Mouse (Mus musculus) hindbrain, embryonic 14.5 days (tissue): ENCODE data around the gene Grhl3. TPM values are rescaled to one million over a fixed set of nuclear protein-coding genes. Genes with fewer than 3 reads are reported as not detected.

Experiments
- ATAC-seq: fragments of 200-750 bp; cut with Nextera tagmentation; 2 replicates; pipeline ENCODE4 v1.8.0; 2017; ENCODE audit warnings: moderate number of reproducible peaks, mild to moderate bottlenecking, moderate TSS enrichment, moderate library complexity; ENCODE audit not compliant: low FRiP score
- DNase-seq: peaks from one replicate; pipeline ENCODE4 v3.0.0-alpha.2; 2015; ENCODE audit warnings: low spot score
- H3K27ac ChIP-seq: fragments of 300-500 bp; sonication (generic); 2 replicates; pipeline ENCODE4 v1.5.1; 2014; ENCODE audit warnings: mild to moderate bottlenecking, moderate library complexity
- H3K27me3 ChIP-seq: fragments of 300-500 bp; sonication (generic); 2 replicates; pipeline ENCODE4 v1.6.1; 2014; ENCODE audit warnings: mild to moderate bottlenecking, low read length, mixed read lengths; ENCODE audit not compliant: control insufficient read depth, insufficient read depth
- H3K36me3 ChIP-seq: fragments of 300-500 bp; sonication (generic); replicated peaks from 2 replicates; pipeline ENCODE4 v1.6.1; 2014; ENCODE audit not compliant: control insufficient read depth, insufficient read depth
- H3K4me1 ChIP-seq: fragments of 300-500 bp; sonication (generic); replicated peaks from 2 replicates; pipeline ENCODE4 v1.6.1; 2014; ENCODE audit warnings: antibody characterized with exemption, low read length, mixed read lengths; ENCODE audit not compliant: control insufficient read depth, insufficient read depth
- H3K4me2 ChIP-seq: fragments of 300-500 bp; sonication (generic); replicated peaks from 2 replicates; pipeline ENCODE4 v1.6.1; 2014; ENCODE audit warnings: mild to moderate bottlenecking, moderate library complexity
- H3K4me3 ChIP-seq: fragments of 300-500 bp; sonication (generic); replicated peaks from 2 replicates; pipeline ENCODE4 v1.5.1; 2014; ENCODE audit warnings: mild to moderate bottlenecking, low read length
- H3K9ac ChIP-seq: fragments of 300-500 bp; sonication (generic); 2 replicates; pipeline ENCODE4 v1.6.1; 2014
- H3K9me3 ChIP-seq: fragments of 300-500 bp; sonication (generic); 2 replicates; pipeline ENCODE4 v1.6.1; 2016; ENCODE audit warnings: low read length; ENCODE audit not compliant: control insufficient read depth
- WGBS: fragments of 180-500 bp; shearing (Covaris S2); extraction: QIAGEN DNeasy Blood & Tissue Kit; methylation state at CpG from one replicate; pipeline ENCODE4 v1.1.7; 2014; 5-methylcytosine and 5-hydroxymethylcytosine counted together
- polyA plus RNA-seq: library from polyadenylated mRNA; unstranded; fragments of >200 nt; fragmentation: Nextera tagmentation; extraction: Ambion mirVana; gene quantifications from 2 replicates; pipeline ENCODE4 v1.2.1, GENCODE M21; 2014

Gene Grhl3
- polyA plus RNA-seq, 1 experiment from 2014 or later = 1.0 TPM

- 5% methylated on average over 7 of the region's 7 CpGs for WGBS
- no peaks in the 10 kb centered on the region for H3K27me3 ChIP-seq
- peaks cover 10% of the 10 kb centered on the region; the same call in 1 of the 2 replicates for H3K4me1 ChIP-seq
- no peaks in the 10 kb centered on the region for H3K9me3 ChIP-seq
- DNase-seq = no peak
- H3K36me3 ChIP-seq = no peaks in the 10 kb centered on the region
- no peak for ATAC-seq
- no peak overlapping the region for H3K9ac ChIP-seq
- H3K4me3 ChIP-seq = no peak overlapping the region
- H3K4me2 ChIP-seq = no peak overlapping the region
- H3K27ac ChIP-seq = no peak overlapping the region
Observed at GRCm38 (mm10) chr4:135523939-135524338, 49.5 kb downstream of the Grhl3 start.

GRCm38 (mm10) chr4:135520421-135520820 is 53.0 kb downstream of the Grhl3 start:
- H3K4me3 ChIP-seq = no peak overlapping the region
- no peak overlapping the region for H3K27ac ChIP-seq
- WGBS = 79% methylated on average over 9 of the region's 9 CpGs
- DNase-seq (no peak), ATAC-seq (no peak)
- no peaks in the 10 kb centered on the region for H3K9me3 ChIP-seq
- 0 out of 2 replicates have a peak, but pooled peaks cover 3% of the 10 kb centered on the region for H3K4me1 ChIP-seq
- no peaks in the 10 kb centered on the region for H3K36me3 ChIP-seq
- H3K4me2 ChIP-seq = no peak overlapping the region
- no peaks in the 10 kb centered on the region for H3K27me3 ChIP-seq
- no peak overlapping the region for H3K9ac ChIP-seq

DNA sequence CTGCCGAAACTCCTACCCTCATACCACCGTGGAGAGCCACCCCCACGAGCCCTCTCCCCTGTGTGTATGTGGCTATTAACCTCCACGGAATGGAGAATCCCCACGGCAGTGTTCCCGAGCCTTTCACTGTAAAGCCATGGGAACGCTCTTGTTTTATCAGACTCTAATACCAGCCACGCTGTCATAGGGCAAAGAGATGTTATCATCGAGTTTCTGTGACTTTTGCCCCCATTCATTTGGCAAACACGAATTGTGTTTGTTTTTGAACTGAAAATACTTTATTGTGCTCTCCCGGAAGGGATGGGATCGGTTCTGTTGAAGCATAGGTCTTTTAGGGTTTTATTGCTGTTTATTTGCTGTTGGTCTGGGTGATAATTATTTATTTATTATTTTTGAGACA is 55.3 kb downstream of the Grhl3 start:
- H3K9ac ChIP-seq = no peak overlapping the region
- no peaks in the 10 kb centered on the region for H3K4me1 ChIP-seq
- H3K9me3 ChIP-seq = no peaks in the 10 kb centered on the region
- H3K4me3 ChIP-seq = no peak overlapping the region
- H3K36me3 ChIP-seq = no peaks in the 10 kb centered on the region
- no peak overlapping the region for H3K27ac ChIP-seq
- H3K4me2 ChIP-seq = no peak overlapping the region
- 79% methylated on average over 12 of the region's 12 CpGs for WGBS
- ATAC-seq = no peak
- no peak for DNase-seq
- H3K27me3 ChIP-seq = no peaks in the 10 kb centered on the region

DNA sequence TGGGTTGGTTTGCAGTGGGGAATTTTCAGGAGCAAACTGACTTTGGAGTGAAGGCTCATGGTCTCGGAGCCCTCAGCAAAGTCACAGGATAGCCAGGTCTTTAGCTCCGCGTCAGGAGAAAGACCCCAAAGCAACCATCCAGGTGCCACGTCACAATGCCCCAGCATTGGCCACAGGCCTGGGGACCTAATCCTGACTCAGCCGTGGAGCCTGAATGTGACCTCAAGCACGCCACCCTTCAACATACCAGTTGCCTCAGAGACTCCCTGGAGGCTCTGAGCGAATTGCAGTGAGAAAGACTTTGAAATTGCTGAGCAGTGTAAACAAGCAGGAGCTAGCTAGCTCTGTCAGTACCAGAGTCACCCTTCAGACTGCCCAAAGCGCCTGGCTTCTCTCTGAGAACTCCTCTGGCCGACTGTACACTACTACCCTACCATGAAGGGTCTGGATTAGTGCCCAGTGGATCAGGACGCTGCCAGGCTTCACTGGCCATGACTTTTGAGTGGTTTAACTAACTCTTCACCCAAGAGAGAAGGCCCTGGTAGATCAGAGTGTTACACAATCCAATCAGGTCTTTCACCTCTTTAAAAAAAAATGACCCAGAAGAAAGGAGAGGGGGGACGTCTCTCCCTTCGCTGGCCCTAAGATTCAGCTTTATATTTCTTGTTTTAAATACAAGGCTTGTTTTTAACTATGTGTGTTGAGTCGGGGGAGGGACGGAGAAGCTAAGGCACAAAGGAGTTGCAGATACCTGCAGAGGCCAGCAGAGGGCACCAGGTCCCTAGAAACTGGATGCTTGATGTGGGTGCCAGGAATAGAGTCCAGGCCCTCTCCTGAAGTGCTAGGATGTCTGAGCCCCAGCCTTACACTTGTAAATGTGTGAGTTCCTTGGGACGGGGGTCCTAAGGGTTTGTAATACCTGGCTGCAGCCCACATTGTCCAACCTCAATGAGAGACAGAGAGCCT is 56.8 kb downstream of the Grhl3 start:
- H3K27ac ChIP-seq = no peak overlapping the region
- no peak overlapping the region for H3K4me3 ChIP-seq
- H3K9me3 ChIP-seq = no peaks in the 10 kb centered on the region
- no peaks in the 10 kb centered on the region for H3K4me1 ChIP-seq
- no peak for ATAC-seq
- no peaks in the 10 kb centered on the region for H3K36me3 ChIP-seq
- no peak overlapping the region for H3K9ac ChIP-seq
- no peak overlapping the region for H3K4me2 ChIP-seq
- WGBS = 54% methylated on average over 15 of the region's 15 CpGs
- H3K27me3 ChIP-seq = no peaks in the 10 kb centered on the region
- peak; percentile 52 for DNase-seq

GRCm38 (mm10) chr4:135514925-135515324 is 58.5 kb downstream of the Grhl3 start:
- WGBS = 71% methylated on average over 14 of the region's 14 CpGs

DNA sequence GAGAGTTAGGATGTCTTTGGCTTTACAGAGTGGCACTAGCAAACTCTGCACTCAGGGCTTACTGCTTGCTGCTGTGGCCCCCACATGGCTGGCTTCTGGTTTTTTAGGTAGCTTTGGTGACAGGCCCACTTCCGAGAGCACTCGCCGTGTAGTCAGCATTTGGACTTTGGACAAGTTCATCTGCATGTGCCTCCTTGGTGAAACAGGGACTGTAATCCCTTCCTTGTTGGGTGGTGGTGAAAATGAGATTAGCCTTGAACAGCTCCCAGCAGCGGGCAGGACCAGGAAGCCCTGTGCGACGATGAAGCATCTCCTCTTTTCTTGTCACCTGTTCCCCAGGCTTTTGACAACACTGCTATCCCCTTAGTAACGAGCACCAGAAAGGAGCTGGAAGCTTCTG is 59.6 kb downstream of the Grhl3 start:
- ATAC-seq = no peak
- no peaks in the 10 kb centered on the region for H3K27me3 ChIP-seq
- H3K36me3 ChIP-seq = no peaks in the 10 kb centered on the region
- WGBS = 88% methylated on average over 7 of the region's 7 CpGs
- DNase-seq = no peak
- H3K4me1 ChIP-seq = no peaks in the 10 kb centered on the region
- no peak overlapping the region for H3K9ac ChIP-seq
- no peak overlapping the region for H3K4me2 ChIP-seq
- no peak overlapping the region for H3K4me3 ChIP-seq
- H3K9me3 ChIP-seq = no peaks in the 10 kb centered on the region
- H3K27ac ChIP-seq = no peak overlapping the region

More at GRCm38 (mm10) chr4:135514925-135515324, 58.5 kb downstream of the Grhl3 start:
- no peaks in the 10 kb centered on the region for H3K4me1 ChIP-seq
- ATAC-seq = no peak
- no peak for DNase-seq
- no peak overlapping the region for H3K27ac ChIP-seq
- no peak overlapping the region for H3K9ac ChIP-seq
- H3K9me3 ChIP-seq = no peaks in the 10 kb centered on the region
- H3K4me3 ChIP-seq = no peak overlapping the region
- H3K4me2 ChIP-seq = no peak overlapping the region
- H3K27me3 ChIP-seq = no peaks in the 10 kb centered on the region
- no peaks in the 10 kb centered on the region for H3K36me3 ChIP-seq

DNA sequence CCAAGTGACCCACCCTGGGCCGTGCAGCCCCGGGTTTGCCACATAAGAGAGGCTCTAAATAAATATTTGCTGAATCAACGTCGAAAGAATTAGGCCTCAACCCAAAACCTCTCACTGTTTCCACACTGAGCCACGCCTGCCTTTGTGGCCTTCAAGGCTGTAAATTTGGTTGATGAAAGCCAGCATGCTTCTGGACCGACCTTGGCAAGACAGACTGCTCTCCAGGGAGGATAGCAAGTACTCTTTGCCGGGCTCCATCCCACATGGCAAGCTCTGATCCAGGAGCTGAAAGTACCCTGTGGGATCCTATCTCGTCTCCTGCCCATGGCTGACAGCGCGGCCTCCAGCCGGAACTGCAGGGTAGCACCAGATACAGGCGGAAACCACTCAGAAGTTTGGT is 63.9 kb downstream of the Grhl3 start:
- ATAC-seq = no peak
- Histone ChIP-seq H3K9ac (no peak overlapping the region), H3K36me3 (no peaks in the 10 kb centered on the region), H3K9me3 (no peaks in the 10 kb centered on the region), H3K4me3 (no peak overlapping the region), H3K4me1 (no peaks in the 10 kb centered on the region; the same call in 1 of the 2 replicates), H3K27ac (no peak overlapping the region), H3K27me3 (no peaks in the 10 kb centered on the region), H3K4me2 (no peak overlapping the region)
- no peak for DNase-seq
- WGBS = 58% methylated on average over 12 of the region's 12 CpGs

DNA sequence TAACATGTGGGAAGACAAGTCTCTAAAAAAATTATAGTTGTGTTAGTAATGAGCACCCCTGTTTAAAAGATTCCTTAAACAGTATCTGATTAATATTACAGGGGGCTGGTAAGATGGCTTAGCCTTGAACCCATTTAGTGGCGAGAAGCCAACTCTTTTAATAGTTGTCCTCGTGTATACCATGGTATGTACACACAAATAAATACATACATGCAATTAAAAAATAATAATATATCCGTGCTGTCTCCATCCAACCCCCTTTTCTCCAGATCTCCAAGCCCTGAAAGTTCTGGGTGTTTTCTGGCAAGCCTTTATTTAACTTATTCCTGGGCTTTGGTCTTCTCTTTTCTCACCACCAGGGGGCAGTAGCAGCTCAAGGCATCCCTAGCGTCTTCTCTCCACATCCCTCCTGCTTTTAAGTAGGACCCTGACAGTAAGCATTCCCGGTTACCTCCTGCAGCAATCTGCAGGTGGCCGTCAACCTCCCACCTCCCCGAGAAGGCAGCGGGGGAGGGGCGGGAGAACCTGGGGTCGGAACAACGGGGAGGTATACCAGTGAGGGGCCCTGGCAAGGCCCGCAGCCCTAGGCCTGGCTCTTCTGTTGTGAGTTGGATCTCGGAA is 64.9 kb downstream of the Grhl3 start:
- H3K27ac ChIP-seq = no peak overlapping the region
- H3K4me1 ChIP-seq = no peaks in the 10 kb centered on the region; the same call in 1 of the 2 replicates
- DNase-seq = peak; percentile 95
- no peaks in the 10 kb centered on the region for H3K27me3 ChIP-seq
- H3K36me3 ChIP-seq = no peaks in the 10 kb centered on the region
- 14% methylated on average over 13 of the region's 13 CpGs for WGBS
- no peaks in the 10 kb centered on the region for H3K9me3 ChIP-seq
- peak overlapping the region; percentile 51; the same call in 1 of the 2 replicates for H3K9ac ChIP-seq
- peak overlapping the region; percentile 47 for H3K4me2 ChIP-seq
- no peak overlapping the region for H3K4me3 ChIP-seq
- ATAC-seq = peak; percentile 43; the same call in 1 of the 2 replicates
